Mouse (Mus musculus): ENCODE measurements at regions not wholly inside any gene's neighbourhood (a gene's known extent, or its start where the extent isn't known, plus 50 kb on each side); places are given as distances from the start of the nearest gene placed in this dataset.

GRCm38 (mm10) chr3:52929827-52930605 lies 87.0 kb downstream of the Cog6 start:
- H3K27me3 ChIP-seq, result no peaks in the 10 kb centered on the region
- no peak overlapping the region for H3K4me3 ChIP-seq
- no peak overlapping the region for H3K4me2 ChIP-seq (replicated peaks)
- H3K27ac ChIP-seq, result no peak overlapping the region
- WGBS, result 57% methylated on average over 13 of the region's 13 CpGs
- no peak overlapping the region for H3K9ac ChIP-seq
- H3K9me3 ChIP-seq, result 0 out of 2 replicates have a peak, but pooled peaks cover 3% of the 10 kb centered on the region
- H3K36me3 ChIP-seq, result no peaks in the 10 kb centered on the region
- H3K4me1 ChIP-seq, result 0 out of 2 replicates have a peak, but pooled peaks cover 4% of the 10 kb centered on the region
- ATAC-seq (ENCODE audit: low FRiP score, low read depth), result no peak

GRCm38 (mm10) chr3:52927361-52927841 lies 89.6 kb downstream of the Cog6 start:
- WGBS, result 74% methylated on average over 12 of the region's 12 CpGs
- Histone ChIP-seq H3K4me2 (replicated peaks) (no peak overlapping the region), H3K36me3 (no peaks in the 10 kb centered on the region), H3K4me3 (no peak overlapping the region), H3K27me3 (no peaks in the 10 kb centered on the region), H3K9me3 (0 out of 2 replicates have a peak, but pooled peaks cover 4% of the 10 kb centered on the region), H3K4me1 (0 out of 2 replicates have a peak, but pooled peaks cover 4% of the 10 kb centered on the region), H3K9ac (no peak overlapping the region), H3K27ac (no peak overlapping the region)
- ATAC-seq (ENCODE audit: low FRiP score, low read depth), result no peak

- 0 out of 2 replicates have a peak, but pooled peaks cover 4% of the 10 kb centered on the region for H3K4me1 ChIP-seq
- no peaks in the 10 kb centered on the region for H3K27me3 ChIP-seq
- H3K9ac ChIP-seq, result no peak overlapping the region
- no peak overlapping the region for H3K4me2 ChIP-seq (replicated peaks)
- no peaks in the 10 kb centered on the region for H3K36me3 ChIP-seq
- no peak overlapping the region for H3K4me3 ChIP-seq
- H3K9me3 ChIP-seq, result 0 out of 2 replicates have a peak, but pooled peaks cover 4% of the 10 kb centered on the region
- WGBS, result 81% methylated on average over 3 of the region's 3 CpGs
- no peak overlapping the region for H3K27ac ChIP-seq
- ATAC-seq (ENCODE audit: low FRiP score, low read depth), result no peak
Measured at GRCm38 (mm10) chr3:52926549-52926948, 90.5 kb downstream of the Cog6 start.

- Histone ChIP-seq H3K4me2 (replicated peaks) (no peak overlapping the region), H3K27ac (no peak overlapping the region), H3K4me1 (0 out of 2 replicates have a peak, but pooled peaks cover 2% of the 10 kb centered on the region), H3K36me3 (no peaks in the 10 kb centered on the region), H3K9me3 (0 out of 2 replicates have a peak, but pooled peaks cover 4% of the 10 kb centered on the region), H3K9ac (no peak overlapping the region), H3K27me3 (no peaks in the 10 kb centered on the region), H3K4me3 (no peak overlapping the region)
- ATAC-seq (ENCODE audit: low FRiP score, low read depth), result no peak
- 64% methylated on average over 3 of the region's 3 CpGs for WGBS
Measured at GRCm38 (mm10) chr3:52925223-52925622, 91.8 kb downstream of the Cog6 start.

- no peak overlapping the region for H3K4me3 ChIP-seq
- H3K27me3 ChIP-seq, result no peaks in the 10 kb centered on the region
- ATAC-seq (ENCODE audit: low FRiP score, low read depth), result no peak
- H3K27ac ChIP-seq, result no peak overlapping the region
- 0 out of 2 replicates have a peak, but pooled peaks cover 4% of the 10 kb centered on the region for H3K9me3 ChIP-seq
- H3K4me2 ChIP-seq (replicated peaks), result no peak overlapping the region
- H3K9ac ChIP-seq, result no peak overlapping the region
- 84% methylated on average over 2 of the region's 2 CpGs for WGBS
- H3K36me3 ChIP-seq, result no peaks in the 10 kb centered on the region
- H3K4me1 ChIP-seq, result no peaks in the 10 kb centered on the region
Measured at GRCm38 (mm10) chr3:52924631-52925030, 92.4 kb downstream of the Cog6 start.

GRCm38 (mm10) chr3:52923824-52924559 lies 93.0 kb downstream of the Cog6 start:
- Histone ChIP-seq H3K27me3 (no peaks in the 10 kb centered on the region), H3K4me3 (no peak overlapping the region), H3K36me3 (no peaks in the 10 kb centered on the region), H3K27ac (no peak overlapping the region), H3K4me2 (replicated peaks) (no peak overlapping the region), H3K4me1 (no peaks in the 10 kb centered on the region), H3K9me3 (peaks cover 10% of the 10 kb centered on the region), H3K9ac (no peak overlapping the region)
- ATAC-seq (ENCODE audit: low FRiP score, low read depth), result no peak
- 98% methylated on average over 4 of the region's 4 CpGs for WGBS

GRCm38 (mm10) chr3:52922411-52922810 lies 94.6 kb downstream of the Cog6 start:
- Histone ChIP-seq H3K4me3 (no peak overlapping the region), H3K9me3 (peaks cover 15% of the 10 kb centered on the region), H3K27ac (no peak overlapping the region), H3K4me2 (replicated peaks) (no peak overlapping the region), H3K9ac (no peak overlapping the region), H3K27me3 (no peaks in the 10 kb centered on the region), H3K4me1 (no peaks in the 10 kb centered on the region), H3K36me3 (no peaks in the 10 kb centered on the region)
- no peak for ATAC-seq (ENCODE audit: low FRiP score, low read depth)
- 79% methylated on average over 8 of the region's 8 CpGs for WGBS

GRCm38 (mm10) chr3:52906823-52907564 lies 110.0 kb downstream of the Cog6 start:
- no peak for ATAC-seq (ENCODE audit: low FRiP score, low read depth)
- H3K4me3 ChIP-seq, result no peak overlapping the region
- WGBS, result 92% methylated on average over 3 of the region's 3 CpGs
- H3K27me3 ChIP-seq, result no peaks in the 10 kb centered on the region
- no peak overlapping the region for H3K27ac ChIP-seq
- no peak overlapping the region for H3K4me2 ChIP-seq (replicated peaks)
- H3K4me1 ChIP-seq, result no peaks in the 10 kb centered on the region
- peaks cover 9% of the 10 kb centered on the region; the same call in 1 of the 2 replicates for H3K9me3 ChIP-seq
- H3K9ac ChIP-seq, result no peak overlapping the region
- H3K36me3 ChIP-seq, result no peaks in the 10 kb centered on the region

- Histone ChIP-seq H3K9me3 (no peaks in the 10 kb centered on the region), H3K4me3 (no peak overlapping the region), H3K36me3 (no peaks in the 10 kb centered on the region), H3K9ac (no peak overlapping the region), H3K4me2 (replicated peaks) (no peak overlapping the region), H3K4me1 (no peaks in the 10 kb centered on the region), H3K27me3 (no peaks in the 10 kb centered on the region), H3K27ac (no peak overlapping the region)
- 85% methylated on average over 3 of the region's 3 CpGs for WGBS
- no peak for ATAC-seq (ENCODE audit: low FRiP score, low read depth)
Measured at GRCm38 (mm10) chr3:52904028-52904427, 113.0 kb downstream of the Cog6 start.

GRCm38 (mm10) chr3:52897665-52898064 lies 119.4 kb downstream of the Cog6 start:
- H3K27ac ChIP-seq, result no peak overlapping the region
- H3K4me3 ChIP-seq, result no peak overlapping the region
- 55% methylated on average over 4 of the region's 4 CpGs for WGBS
- H3K9ac ChIP-seq, result no peak overlapping the region
- no peaks in the 10 kb centered on the region for H3K27me3 ChIP-seq
- no peaks in the 10 kb centered on the region for H3K9me3 ChIP-seq
- no peaks in the 10 kb centered on the region for H3K4me1 ChIP-seq
- no peaks in the 10 kb centered on the region for H3K36me3 ChIP-seq
- no peak overlapping the region for H3K4me2 ChIP-seq (replicated peaks)
- no peak for ATAC-seq (ENCODE audit: low FRiP score, low read depth)

- no peak for ATAC-seq (ENCODE audit: low FRiP score, low read depth)
- 80% methylated on average over 7 of the region's 7 CpGs for WGBS
- no peak overlapping the region for H3K4me2 ChIP-seq (replicated peaks)
Measured at GRCm38 (mm10) chr3:52896462-52896861, 120.6 kb downstream of the Cog6 start.

GRCm38 (mm10) chr3:52895751-52896150 lies 121.3 kb downstream of the Cog6 start:
- Histone ChIP-seq H3K4me1 (no peaks in the 10 kb centered on the region), H3K27ac (no peak overlapping the region), H3K27me3 (no peaks in the 10 kb centered on the region), H3K4me3 (no peak overlapping the region), H3K9me3 (no peaks in the 10 kb centered on the region), H3K4me2 (replicated peaks) (no peak overlapping the region), H3K9ac (no peak overlapping the region), H3K36me3 (no peaks in the 10 kb centered on the region)
- no peak for ATAC-seq (ENCODE audit: low FRiP score, low read depth)
- 92% methylated on average over 5 of the region's 5 CpGs for WGBS

More at GRCm38 (mm10) chr3:52896462-52896861, 120.6 kb downstream of the Cog6 start:
- Histone ChIP-seq H3K9ac (no peak overlapping the region), H3K4me3 (no peak overlapping the region), H3K27me3 (no peaks in the 10 kb centered on the region), H3K36me3 (no peaks in the 10 kb centered on the region), H3K9me3 (no peaks in the 10 kb centered on the region), H3K4me1 (no peaks in the 10 kb centered on the region), H3K27ac (no peak overlapping the region)

All from limb, embryonic 13.5 days (tissue).